Mouse (Mus musculus): ENCODE results near the gene 2300003K06Rik. TPM values are rescaled to one million over a fixed set of nuclear protein-coding genes. Genes with fewer than 3 reads are reported as not detected.

Gene 2300003K06Rik
- not detected in 2 replicates for polyA plus RNA-seq (2012; rRNA removed)

GRCm38 (mm10) chr11:99837966-99838365, at the start of gene 2300003K06Rik:
TSS of gene 2300003K06Rik (minus strand) at chr11:99838066.

DNA sequence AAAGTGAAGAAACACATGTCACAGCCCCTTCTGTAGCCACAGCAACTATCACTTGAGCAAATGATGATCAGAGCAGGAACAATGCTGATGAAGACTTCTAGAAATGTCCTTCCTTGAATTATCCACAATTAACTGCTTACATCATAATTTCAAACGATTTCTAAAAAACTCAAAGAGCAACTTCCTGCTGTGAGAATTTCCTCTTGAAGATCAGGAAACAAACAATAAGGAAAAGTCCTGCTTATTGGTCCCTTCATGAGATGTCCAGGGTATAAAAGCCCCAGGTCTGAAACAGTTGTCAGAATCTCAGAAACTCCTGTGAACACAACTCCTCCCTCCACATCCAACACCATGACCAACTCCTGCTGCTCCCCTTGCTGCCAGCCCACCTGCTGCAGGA, 41.0 kb upstream of the 2300003K06Rik start, which contains the start of gene Gm11567:
Gene Gm11567 (plus strand): TSS at position 301 of the 400 bp plus-strand sequence.

DNA sequence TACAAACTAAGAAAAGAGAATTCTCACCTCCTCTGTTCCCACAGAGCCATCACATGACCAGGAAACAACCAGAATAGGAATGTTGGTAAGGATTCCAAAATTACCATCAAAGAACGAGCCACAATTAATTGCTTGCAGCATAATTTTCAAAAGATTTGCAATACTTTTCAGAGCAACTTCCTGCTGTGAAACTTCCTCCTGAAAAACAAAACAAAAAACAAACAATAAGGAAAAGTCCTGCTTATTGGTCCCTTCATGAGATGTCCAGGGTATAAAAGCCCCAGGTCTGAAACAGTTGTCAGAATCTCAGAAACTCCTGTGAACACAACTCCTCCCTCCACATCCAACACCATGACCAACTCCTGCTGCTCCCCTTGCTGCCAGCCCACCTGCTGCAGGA, 35.2 kb upstream of the 2300003K06Rik start, which contains the start of gene Krtap9-1:
Gene Krtap9-1 (plus strand): TSS at position 301 of the 400 bp plus-strand sequence.

GRCm38 (mm10) chr11:99864176-99864575, 26.3 kb upstream of the 2300003K06Rik start, which contains the start of gene Gm11559:
TSS of gene Gm11559 (plus strand) at chr11:99864476.

DNA sequence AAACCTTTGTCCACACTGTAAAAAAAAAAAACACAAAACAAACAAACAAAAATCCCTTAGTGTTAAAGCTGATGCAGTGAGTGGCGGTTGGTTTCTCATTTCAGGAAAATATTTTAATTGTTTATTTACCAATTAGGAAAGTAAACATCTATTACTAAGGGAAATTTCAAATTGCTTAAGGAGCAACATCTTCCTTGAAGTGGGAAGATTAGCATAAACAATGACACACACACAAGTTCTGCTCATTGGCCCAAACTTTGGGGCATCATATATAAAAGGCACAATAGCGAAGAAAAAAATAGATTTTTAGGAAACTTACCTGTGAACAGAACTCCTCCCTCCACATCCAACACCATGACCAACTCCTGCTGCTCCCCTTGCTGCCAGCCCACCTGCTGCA, 19.8 kb upstream of the 2300003K06Rik start, which contains the start of gene Gm11568:
Gene Gm11568 (plus strand): TSS at position 301 of the 400 bp plus-strand sequence.

DNA sequence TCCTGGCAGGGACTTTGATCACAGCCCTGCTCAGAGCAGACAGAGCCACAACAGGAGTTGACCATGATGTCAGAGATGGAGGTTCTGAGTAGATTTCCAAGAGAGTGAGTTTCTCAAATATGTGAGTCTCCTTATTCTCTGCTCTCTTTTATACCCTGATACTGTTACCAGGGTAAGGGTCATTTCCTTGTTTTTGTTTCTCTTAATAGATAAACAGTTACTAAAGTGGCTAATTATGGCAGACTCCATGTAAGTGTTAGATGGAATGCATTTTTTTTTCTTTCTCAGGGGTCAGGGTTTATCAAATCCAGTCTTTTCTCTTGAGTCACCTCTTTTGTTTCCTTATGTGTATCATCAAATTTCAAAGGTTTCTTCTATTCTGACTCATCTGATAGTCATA, 13.6 kb upstream of the 2300003K06Rik start, which contains the start of gene Krtap4-16:
Gene Krtap4-16 (minus strand): TSS at position 101 of the 400 bp plus-strand sequence.

DNA sequence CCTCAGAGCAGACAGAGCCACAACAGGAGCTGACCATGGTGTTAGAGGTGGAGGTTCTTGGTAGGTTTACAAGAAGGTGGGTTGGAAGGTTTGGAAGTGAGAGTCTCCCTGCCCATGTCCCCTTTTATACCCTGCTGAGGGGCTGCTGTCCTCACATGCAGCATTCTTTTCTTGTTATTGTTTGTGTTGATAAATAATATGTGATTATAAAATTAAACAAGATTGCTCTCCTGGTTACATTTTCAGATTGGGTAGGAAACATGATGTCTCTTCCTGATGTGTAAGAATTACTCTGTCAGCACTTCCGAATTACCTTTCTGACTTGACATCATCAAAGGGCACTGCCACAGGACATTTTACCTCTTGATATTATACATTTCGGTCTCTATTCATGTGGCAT, 22.3 kb downstream of the 2300003K06Rik start, which contains the start of gene Gm11564:
Gene Gm11564 (minus strand): TSS at position 101 of the 400 bp plus-strand sequence.

DNA sequence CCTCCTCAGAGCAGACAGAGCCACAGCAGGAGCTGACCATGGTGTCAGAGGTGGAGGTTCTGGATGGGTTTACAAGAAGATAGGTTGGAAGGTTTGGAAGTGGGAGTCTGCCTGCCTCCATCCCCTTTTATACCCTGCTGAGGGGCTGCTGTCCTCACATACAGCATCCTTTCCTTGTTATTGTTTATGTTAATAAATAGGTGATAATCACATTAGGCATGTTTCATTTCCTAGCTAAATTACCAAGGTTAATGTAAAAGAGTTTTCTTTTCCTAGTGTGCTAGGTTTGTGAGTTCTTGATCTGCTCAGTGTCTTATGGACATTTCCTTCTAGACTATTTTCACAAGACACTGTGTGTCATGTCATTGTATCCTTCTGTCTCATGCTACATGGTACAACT, 28.1 kb downstream of the 2300003K06Rik start, which contains the start of gene Krtap4-13:
Gene Krtap4-13 (minus strand): TSS at position 101 of the 400 bp plus-strand sequence.

GRCm38 (mm10) chr11:99804346-99804745, 33.5 kb downstream of the 2300003K06Rik start, which contains the start of gene Gm11554:
TSS of gene Gm11554 (minus strand) at chr11:99804446.

DNA sequence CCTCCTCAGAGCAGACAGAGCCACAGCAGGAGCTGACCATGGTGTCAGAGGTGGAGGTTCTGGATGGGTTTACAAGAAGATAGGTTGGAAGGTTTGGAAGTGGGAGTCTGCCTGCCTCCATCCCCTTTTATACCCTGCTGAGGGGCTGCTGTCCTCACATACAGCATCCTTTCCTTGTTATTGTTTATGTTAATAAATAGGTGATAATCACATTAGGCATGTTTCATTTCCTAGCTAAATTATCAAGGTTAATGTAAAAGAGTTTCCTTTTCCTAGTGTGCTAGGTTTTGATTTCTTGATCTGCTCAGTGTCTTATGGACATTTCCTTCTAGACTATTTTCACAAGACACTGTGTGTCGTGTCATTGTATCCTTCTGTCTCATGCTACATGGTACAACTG, 39.0 kb downstream of the 2300003K06Rik start, which contains the start of gene Gm11569:
Gene Gm11569 (minus strand): TSS at position 101 of the 400 bp plus-strand sequence.

DNA sequence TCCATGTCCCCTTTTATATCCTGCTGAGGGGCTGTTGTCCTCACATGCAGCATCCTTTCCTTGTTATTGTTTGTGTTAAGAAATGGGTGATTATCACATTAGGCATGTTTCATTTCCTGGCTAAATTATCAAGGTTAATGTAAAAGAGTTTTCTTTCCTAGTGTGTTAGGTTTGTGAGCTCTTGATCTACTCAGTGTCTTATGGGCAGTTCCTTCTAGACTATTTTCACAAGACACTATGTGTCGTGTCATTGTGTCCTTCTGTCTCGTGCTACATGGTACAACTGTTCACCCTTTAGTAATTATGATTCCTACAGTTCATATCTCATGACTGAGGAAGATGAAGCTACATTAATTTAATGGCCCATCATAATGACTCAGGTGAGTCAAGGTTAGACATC, 44.5 kb downstream of the 2300003K06Rik start, which contains the start of gene Gm11596:
Gene Gm11596 (minus strand): TSS at position 101 of the 400 bp plus-strand sequence.

Other genes starting within 250 kb of the 2300003K06Rik start
- gene Krtap1-3, start 246.7 kb downstream of the 2300003K06Rik start, polyA plus RNA-seq (2012; rRNA removed), result not detected in 2 replicates
- not detected in 2 replicates for gene Krtap9-3, start 240.0 kb downstream of the 2300003K06Rik start, polyA plus RNA-seq (2012; rRNA removed)
- not detected in 2 replicates for gene Gm11938, start 234.8 kb downstream of the 2300003K06Rik start, polyA plus RNA-seq (2012; rRNA removed)
- gene Gm11937, start 227.9 kb downstream of the 2300003K06Rik start, polyA plus RNA-seq (2012; rRNA removed), result not detected in 2 replicates
- not detected in 2 replicates for gene Krtap2-4, start 223.2 kb downstream of the 2300003K06Rik start, polyA plus RNA-seq (2012; rRNA removed)
- gene Gm11562, start 217.6 kb downstream of the 2300003K06Rik start, polyA plus RNA-seq (2012; rRNA removed), result not detected in 2 replicates
- not detected in 2 replicates for gene Krtap4-1, start 209.8 kb downstream of the 2300003K06Rik start, polyA plus RNA-seq (2012; rRNA removed)
- gene Krtap4-2, start 203.0 kb downstream of the 2300003K06Rik start, polyA plus RNA-seq (2012; rRNA removed), result not detected in 2 replicates
- not detected in 2 replicates for gene Krtap4-7, start 194.0 kb downstream of the 2300003K06Rik start, polyA plus RNA-seq (2012; rRNA removed)
- not detected in 2 replicates for gene Gm11555, start 187.8 kb downstream of the 2300003K06Rik start, polyA plus RNA-seq (2012; rRNA removed)
- not detected in 2 replicates for gene Gm11563, start 179.1 kb downstream of the 2300003K06Rik start, polyA plus RNA-seq (2012; rRNA removed)
- gene Krtap4-6, start 172.1 kb downstream of the 2300003K06Rik start, polyA plus RNA-seq (2012; rRNA removed), result not detected in 2 replicates
- gene Gm14190, start 147.3 kb downstream of the 2300003K06Rik start, polyA plus RNA-seq (2012; rRNA removed), result not detected in 2 replicates
- gene Gm14180, start 103.8 kb downstream of the 2300003K06Rik start, polyA plus RNA-seq (2012; rRNA removed), result not detected in 2 replicates
- not detected in 2 replicates for gene Gm11595, start 65.2 kb downstream of the 2300003K06Rik start, polyA plus RNA-seq (2012; rRNA removed)
- not detected in 2 replicates for gene Krtap4-8, start 57.4 kb downstream of the 2300003K06Rik start, polyA plus RNA-seq (2012; rRNA removed)
- gene Krtap4-9, start 52.9 kb downstream of the 2300003K06Rik start, polyA plus RNA-seq (2012; rRNA removed), result not detected in 2 replicates
- gene Gm11596, start 44.6 kb downstream of the 2300003K06Rik start, polyA plus RNA-seq (2012; rRNA removed), result not detected in 2 replicates
- not detected in 2 replicates for gene Gm11569, start 39.1 kb downstream of the 2300003K06Rik start, polyA plus RNA-seq (2012; rRNA removed)
- not detected in 2 replicates for gene Gm11554, start 33.6 kb downstream of the 2300003K06Rik start, polyA plus RNA-seq (2012; rRNA removed)
- gene Krtap4-13, start 28.2 kb downstream of the 2300003K06Rik start, polyA plus RNA-seq (2012; rRNA removed), result not detected in 2 replicates
- not detected in 2 replicates for gene Gm11564, start 22.4 kb downstream of the 2300003K06Rik start, polyA plus RNA-seq (2012; rRNA removed)
- 0.09 and 0.10 TPM in 2 replicates for gene Krtap4-16, start 13.5 kb upstream of the 2300003K06Rik start, polyA plus RNA-seq (2012; rRNA removed)
- gene Gm11568, start 19.9 kb upstream of the 2300003K06Rik start, polyA plus RNA-seq (2012; rRNA removed), result not detected in 2 replicates
- not detected in 2 replicates for gene Gm11559, start 26.4 kb upstream of the 2300003K06Rik start, polyA plus RNA-seq (2012; rRNA removed)
- not detected in 2 replicates for gene Krtap9-1, start 35.3 kb upstream of the 2300003K06Rik start, polyA plus RNA-seq (2012; rRNA removed)
- not detected in 2 replicates for gene Gm11567, start 41.1 kb upstream of the 2300003K06Rik start, polyA plus RNA-seq (2012; rRNA removed)
- not detected in 2 replicates for gene Krtap31-1, start 69.9 kb upstream of the 2300003K06Rik start, polyA plus RNA-seq (2012; rRNA removed)
- gene Gm11565, start 76.7 kb upstream of the 2300003K06Rik start, polyA plus RNA-seq (2012; rRNA removed), result not detected in 2 replicates
- not detected in 2 replicates for gene Krtap31-2, start 98.2 kb upstream of the 2300003K06Rik start, polyA plus RNA-seq (2012; rRNA removed)
- gene Krtap9-5, start 110.4 kb upstream of the 2300003K06Rik start, polyA plus RNA-seq (2012; rRNA removed), result not detected in 2 replicates
- gene Krtap29-1, start 141.0 kb upstream of the 2300003K06Rik start, polyA plus RNA-seq (2012; rRNA removed), result not detected in 2 replicates
- gene Krtap16-1, start 148.5 kb upstream of the 2300003K06Rik start, polyA plus RNA-seq (2012; rRNA removed), result not detected in 2 replicates
- not detected in 2 replicates for gene Krtap17-1, start 155.9 kb upstream of the 2300003K06Rik start, polyA plus RNA-seq (2012; rRNA removed)
- gene Krt33a, start 178.1 kb upstream of the 2300003K06Rik start, polyA plus RNA-seq (2012; rRNA removed), result not detected in 2 replicates
- not detected in 2 replicates for gene Krt33b, start 191.8 kb upstream of the 2300003K06Rik start, polyA plus RNA-seq (2012; rRNA removed)
- not detected in 2 replicates for gene Krt34, start 203.5 kb upstream of the 2300003K06Rik start, polyA plus RNA-seq (2012; rRNA removed)
- not detected in 2 replicates for gene Krt31, start 212.5 kb upstream of the 2300003K06Rik start, polyA plus RNA-seq (2012; rRNA removed)

All from liver, embryonic 14 days (tissue).